Mouse (Mus musculus) embryonic facial prominence, embryonic 15.5 days (tissue): ENCODE data around the gene Scgb2b7. TPM values are rescaled to one million over a fixed set of nuclear protein-coding genes. Genes with fewer than 3 reads are reported as not detected.
"Not testable (repeated sequence)": the region's sequence is repeated elsewhere in the genome, so short reads cannot be mapped to it uniquely, and the experiment has no call there.

Source experiments
- ATAC-seq: fragments of 200-750 bp; cut with Nextera tagmentation; 2 replicates; pipeline ENCODE4 v1.8.0; 2017; ENCODE audit warnings: low read depth, moderate TSS enrichment; ENCODE audit not compliant: insufficient number of reproducible peaks, low FRiP score, low TSS enrichment
- H3K27ac ChIP-seq: fragments of 300-500 bp; sonication (generic); replicated peaks from 2 replicates; pipeline ENCODE4 v1.5.1; 2015; ENCODE audit warnings: mild to moderate bottlenecking, inconsistent platforms
- H3K27me3 ChIP-seq: fragments of 300-500 bp; sonication (generic); 2 replicates; pipeline ENCODE4 v1.6.1; 2015; ENCODE audit warnings: inconsistent platforms
- H3K36me3 ChIP-seq: fragments of 300-500 bp; sonication (generic); 2 replicates; pipeline ENCODE4 v1.6.1; 2015; ENCODE audit warnings: mild to moderate bottlenecking, inconsistent platforms
- H3K4me1 ChIP-seq: fragments of 300-500 bp; sonication (generic); 2 replicates; pipeline ENCODE4 v1.6.1; 2015; ENCODE audit warnings: inconsistent platforms
- H3K4me2 ChIP-seq: fragments of 300-500 bp; sonication (generic); replicated peaks from 2 replicates; pipeline ENCODE4 v1.6.1; 2015; ENCODE audit warnings: mild to moderate bottlenecking, inconsistent platforms
- H3K4me3 ChIP-seq: fragments of 300-500 bp; sonication (generic); replicated peaks from 2 replicates; pipeline ENCODE4 v1.5.1; 2015; ENCODE audit warnings: mild to moderate bottlenecking, inconsistent platforms
- H3K9ac ChIP-seq: fragments of 300-500 bp; sonication (generic); 2 replicates; pipeline ENCODE4 v1.6.1; 2015; ENCODE audit warnings: inconsistent platforms
- H3K9me3 ChIP-seq: fragments of 300-500 bp; sonication (generic); replicated peaks from 2 replicates; pipeline ENCODE4 v1.6.1; 2016; ENCODE audit warnings: inconsistent platforms
- WGBS: fragments of 180-500 bp; shearing (Covaris S2); methylation state at CpG from one replicate; pipeline ENCODE4 v1.1.7; 2015; 5-methylcytosine and 5-hydroxymethylcytosine counted together
- polyA plus RNA-seq: library from polyadenylated mRNA; unstranded; fragments of >200 nt; fragmentation: Nextera tagmentation; extraction: Ambion mirVana; gene quantifications from 2 replicates; pipeline ENCODE4 v1.2.1, GENCODE M21; 2015

Gene Scgb2b7
- not detected in 2 replicates for polyA plus RNA-seq

- H3K27me3 ChIP-seq, ATAC-seq, H3K4me3 ChIP-seq: not testable (repeated sequence)
Measured at GRCm38 (mm10) chr7:31705657-31706056, at the start of gene Scgb2b7. Scgb2b7 (minus strand) TSS chr7:31705757.

GRCm38 (mm10) chr7:31712365-31712764, 6.8 kb upstream of the Scgb2b7 start, which contains the start of gene Scgb1b7:
Scgb1b7 (plus strand) TSS chr7:31712665.
- WGBS, result 87% methylated on average over 4 of the region's 5 CpGs
- H3K27me3 ChIP-seq, H3K9ac ChIP-seq, H3K27ac ChIP-seq, H3K4me2 ChIP-seq, H3K4me1 ChIP-seq, H3K4me3 ChIP-seq, H3K36me3 ChIP-seq, ATAC-seq, H3K9me3 ChIP-seq: not testable (repeated sequence)

More at GRCm38 (mm10) chr7:31705657-31706056, at the start of gene Scgb2b7:
- not testable (repeated sequence) for H3K9me3 ChIP-seq, H3K4me2 ChIP-seq, H3K27ac ChIP-seq, H3K4me1 ChIP-seq, H3K9ac ChIP-seq, H3K36me3 ChIP-seq

Other genes starting within 250 kb of the Scgb2b7 start
- not detected in 2 replicates for gene Scgb1b7, start 6.9 kb upstream of the Scgb2b7 start, polyA plus RNA-seq